Mouse (Mus musculus): ENCODE data around the gene Sdad1. TPM values are rescaled to one million over a fixed set of nuclear protein-coding genes. Genes with fewer than 3 reads are reported as not detected.
A peak's percentile ranks its signal among the peaks of the same experiment; 100 is the strongest.

The Sdad1 gene
- polyA plus RNA-seq, 1 experiment from 2014 or later: 42.0 TPM

DNA sequence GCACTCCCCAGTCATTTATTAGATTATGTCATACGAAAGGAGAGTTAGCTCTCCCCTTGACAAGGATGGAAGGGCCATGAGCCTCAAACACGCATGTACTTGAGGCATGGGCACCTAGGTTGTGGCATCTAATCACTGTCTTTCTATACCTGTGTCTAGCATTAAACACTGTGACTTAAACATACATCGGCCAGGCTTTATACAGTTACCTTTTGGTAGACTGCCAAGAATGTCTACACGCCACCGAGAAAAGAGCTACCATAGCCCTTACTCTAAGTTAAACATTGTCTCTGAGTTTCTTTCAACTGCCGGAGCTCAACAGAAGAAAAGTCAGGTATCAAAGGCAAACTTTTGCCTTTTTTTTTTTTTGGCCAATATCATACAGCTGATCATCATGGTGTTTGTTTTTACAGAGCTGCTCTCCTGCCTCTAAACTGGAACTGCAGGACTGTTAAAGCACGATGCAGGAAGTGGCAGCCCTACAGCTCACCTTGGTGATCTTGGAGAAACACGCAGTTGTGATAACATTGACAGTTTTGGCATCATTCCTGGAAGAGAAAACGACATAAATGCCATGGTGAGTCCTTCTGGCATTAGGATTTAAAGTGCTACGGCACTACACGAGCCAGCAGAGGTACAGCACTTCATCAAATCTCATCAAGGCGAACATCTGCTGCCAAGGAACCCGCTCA lies 8.0 kb downstream of the Sdad1 start:
- H3K4me3 ChIP-seq (replicated peaks): no peak overlapping the region
- WGBS: 93% methylated on average over 13 of the region's 13 CpGs
- no peak for ATAC-seq (ENCODE audit: low FRiP score)
- H3K9ac ChIP-seq: no peak overlapping the region
- H3K4me1 ChIP-seq: no peaks in the 10 kb centered on the region
- no peak overlapping the region for H3K4me2 ChIP-seq
- peaks cover 77% of the 10 kb centered on the region for H3K36me3 ChIP-seq (replicated peaks)
- no peaks in the 10 kb centered on the region for H3K27me3 ChIP-seq
- no peak overlapping the region for H3K27ac ChIP-seq
- no peaks in the 10 kb centered on the region for H3K9me3 ChIP-seq

DNA sequence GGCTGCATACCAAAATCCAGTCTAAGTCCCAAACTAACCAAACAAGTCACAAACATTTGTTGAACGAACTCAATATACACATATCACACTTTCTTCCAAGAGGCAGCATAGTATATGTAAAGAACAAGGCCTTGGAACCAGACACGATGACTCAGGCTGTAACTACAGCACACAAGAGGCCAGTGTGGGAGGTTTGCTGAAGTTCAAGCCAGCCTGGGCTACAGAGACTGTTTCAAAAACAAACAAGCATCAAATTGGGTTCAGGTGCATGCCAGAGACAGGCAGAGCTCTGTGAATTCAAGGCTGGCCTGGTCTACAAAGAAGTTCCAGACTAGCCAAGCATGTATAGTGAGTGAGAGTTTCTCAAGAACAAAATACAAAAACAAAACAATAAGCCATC lies 15.8 kb downstream of the Sdad1 start:
- WGBS: 88% methylated on average over 2 of the region's 2 CpGs
- Histone ChIP-seq H3K9me3 (no peaks in the 10 kb centered on the region), H3K27me3 (no peaks in the 10 kb centered on the region), H3K9ac (no peak overlapping the region), H3K4me3 (replicated peaks) (no peak overlapping the region), H3K27ac (no peak overlapping the region), H3K36me3 (replicated peaks) (peaks cover 92% of the 10 kb centered on the region), H3K4me1 (no peaks in the 10 kb centered on the region), H3K4me2 (no peak overlapping the region)
- ATAC-seq (ENCODE audit: low FRiP score): no peak

DNA sequence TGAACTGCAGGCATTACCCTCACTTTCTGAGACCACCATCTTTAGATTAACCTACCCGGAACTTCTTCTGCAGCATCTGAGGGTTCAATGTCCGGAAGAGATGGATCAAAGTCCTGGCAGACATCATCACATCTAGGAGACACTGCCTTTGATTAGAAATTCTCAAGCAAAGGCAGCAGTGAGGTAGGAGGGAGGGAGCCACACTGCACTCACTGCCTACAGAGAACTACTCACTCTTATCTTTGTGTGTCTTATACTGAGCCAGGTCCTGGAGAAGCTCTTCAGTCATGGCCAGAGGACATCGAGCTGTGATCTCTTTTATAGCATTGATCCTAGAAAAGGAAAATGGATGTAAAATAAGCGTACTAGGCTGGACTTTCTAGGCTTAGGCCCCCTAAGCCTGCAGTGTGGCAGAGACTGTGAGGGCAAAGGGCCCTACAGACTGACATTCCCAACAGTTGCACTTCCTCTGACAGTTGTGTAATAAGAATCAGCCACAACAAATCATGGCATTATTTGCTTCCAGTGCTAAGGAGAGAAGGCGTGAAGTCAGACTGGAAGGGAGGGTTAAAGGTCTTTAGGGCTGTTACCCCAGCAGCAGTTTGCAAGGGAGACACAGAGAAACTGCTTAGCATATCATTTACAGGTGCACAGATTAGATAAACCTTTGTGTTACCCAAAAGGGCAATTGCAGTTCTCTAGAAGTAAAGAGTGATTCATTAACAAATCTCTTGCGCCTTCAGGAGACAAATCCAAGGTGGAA lies 18.4 kb downstream of the Sdad1 start:
- no peak overlapping the region for H3K4me3 ChIP-seq (replicated peaks)
- H3K9me3 ChIP-seq: no peaks in the 10 kb centered on the region
- no peak overlapping the region for H3K27ac ChIP-seq
- no peaks in the 10 kb centered on the region for H3K27me3 ChIP-seq
- no peak for ATAC-seq (ENCODE audit: low FRiP score)
- H3K4me1 ChIP-seq: no peaks in the 10 kb centered on the region
- peaks cover 95% of the 10 kb centered on the region for H3K36me3 ChIP-seq (replicated peaks)
- no peak overlapping the region for H3K4me2 ChIP-seq
- WGBS: 90% methylated on average over 6 of the region's 6 CpGs
- no peak overlapping the region for H3K9ac ChIP-seq

DNA sequence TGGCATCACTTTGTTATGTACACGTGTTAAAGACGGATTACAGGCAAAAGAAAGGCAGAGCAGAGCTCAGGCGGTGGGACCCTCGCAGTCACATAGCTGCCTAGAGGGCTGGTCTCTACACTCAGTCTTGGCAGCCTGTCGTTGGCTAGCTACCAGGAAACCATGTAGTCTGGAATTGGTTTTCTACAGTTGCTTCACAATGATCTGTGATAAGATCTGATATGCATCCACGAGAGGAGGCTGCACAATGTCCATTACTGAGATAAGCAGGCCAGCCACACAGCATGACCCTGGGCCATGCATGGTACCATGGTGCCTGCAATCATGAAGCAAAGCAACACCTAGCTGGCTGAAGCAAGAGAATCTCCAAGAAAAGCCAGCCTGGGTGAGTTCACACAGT lies 22.4 kb downstream of the Sdad1 start:
- WGBS: 94% methylated on average over 6 of the region's 6 CpGs
- no peak for ATAC-seq (ENCODE audit: low FRiP score)

DNA sequence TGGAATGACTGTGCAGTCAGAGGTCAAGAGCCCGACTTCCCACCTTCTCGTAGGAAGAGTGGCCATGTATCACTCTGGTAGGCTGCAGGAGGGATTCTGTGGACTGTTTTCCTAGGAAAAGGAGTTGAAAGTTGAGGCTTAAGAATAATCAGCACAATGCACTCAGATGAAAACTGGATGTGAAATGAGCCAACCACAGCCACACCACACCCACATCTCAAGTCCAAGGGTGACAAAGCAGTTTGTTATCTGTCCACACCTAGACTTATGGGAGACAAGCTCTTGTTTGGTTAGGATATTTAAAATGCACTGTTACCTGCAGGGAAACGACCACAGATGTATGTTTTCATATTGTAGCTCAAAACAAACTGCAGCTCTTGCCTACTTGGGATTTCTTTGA lies 27.2 kb downstream of the Sdad1 start:
- H3K9ac ChIP-seq: no peak overlapping the region
- H3K4me1 ChIP-seq: peaks cover 7% of the 10 kb centered on the region
- ATAC-seq (ENCODE audit: low FRiP score): no peak
- H3K36me3 ChIP-seq (replicated peaks): peaks cover 30% of the 10 kb centered on the region
- no peak overlapping the region for H3K4me3 ChIP-seq (replicated peaks)
- H3K27me3 ChIP-seq: no peaks in the 10 kb centered on the region
- 81% methylated on average over 3 of the region's 3 CpGs for WGBS
- no peak overlapping the region for H3K4me2 ChIP-seq
- no peak overlapping the region for H3K27ac ChIP-seq
- no peaks in the 10 kb centered on the region for H3K9me3 ChIP-seq

More for the DNA sequence above, 22.4 kb downstream of the Sdad1 start:
- Histone ChIP-seq H3K9ac (no peak overlapping the region), H3K4me1 (no peaks in the 10 kb centered on the region), H3K4me2 (no peak overlapping the region), H3K4me3 (replicated peaks) (no peak overlapping the region), H3K27me3 (no peaks in the 10 kb centered on the region), H3K9me3 (no peaks in the 10 kb centered on the region), H3K27ac (no peak overlapping the region), H3K36me3 (replicated peaks) (peaks cover 75% of the 10 kb centered on the region)

DNA sequence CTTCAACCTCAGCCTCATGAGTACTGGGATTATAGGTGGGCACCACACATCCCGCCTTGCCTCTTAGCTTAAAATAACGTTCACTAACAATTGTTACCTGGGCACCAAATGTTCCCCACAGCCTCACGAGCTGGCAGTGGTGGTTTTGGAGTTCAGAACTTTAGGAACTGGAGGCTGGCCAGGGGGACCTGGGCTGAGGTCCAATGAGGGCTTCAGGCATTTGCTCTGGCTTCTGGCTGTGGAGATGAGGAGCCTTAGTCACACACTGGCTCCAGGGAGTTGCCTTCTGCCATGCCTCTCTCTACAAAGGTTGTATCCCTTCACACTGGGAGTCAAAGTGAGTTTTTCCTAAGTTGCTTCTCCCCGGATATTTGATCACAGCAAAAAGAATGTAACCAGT lies 27.7 kb downstream of the Sdad1 start:
- WGBS: 78% methylated on average over 4 of the region's 4 CpGs
- no peak overlapping the region for H3K4me2 ChIP-seq
- H3K27ac ChIP-seq: no peak overlapping the region
- peaks cover 8% of the 10 kb centered on the region for H3K4me1 ChIP-seq
- ATAC-seq (ENCODE audit: low FRiP score): no peak
- no peak overlapping the region for H3K4me3 ChIP-seq (replicated peaks)
- no peaks in the 10 kb centered on the region for H3K27me3 ChIP-seq
- H3K9ac ChIP-seq: no peak overlapping the region
- H3K36me3 ChIP-seq (replicated peaks): peaks cover 25% of the 10 kb centered on the region
- no peaks in the 10 kb centered on the region for H3K9me3 ChIP-seq

DNA sequence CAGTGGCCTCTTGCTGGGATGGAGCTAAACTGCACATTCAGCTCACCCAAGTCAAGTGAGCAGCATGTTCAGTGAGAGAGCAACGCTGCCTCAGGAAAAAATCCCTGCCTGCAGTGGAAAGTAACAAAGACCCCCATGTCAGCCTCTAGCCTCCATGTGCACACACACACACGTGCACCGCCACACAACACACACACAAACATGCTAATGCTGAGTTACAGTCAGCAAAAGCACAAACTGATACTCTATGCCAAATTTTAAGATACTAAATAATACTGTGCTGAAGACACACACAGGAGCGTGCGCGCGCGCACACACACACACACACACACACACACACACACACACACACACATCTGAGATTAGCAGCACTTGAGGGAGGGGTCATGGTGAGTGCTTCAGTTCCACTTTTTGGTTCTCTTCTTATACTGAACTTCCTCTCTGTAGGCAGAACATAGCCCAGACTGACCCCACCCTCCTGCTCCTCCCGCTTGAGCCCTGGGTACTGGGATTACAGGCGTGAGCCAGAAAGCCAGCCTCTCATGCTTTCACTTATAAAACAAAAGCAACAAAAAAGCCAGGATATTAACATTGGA lies 31.2 kb downstream of the Sdad1 start:
- no peak overlapping the region for H3K27ac ChIP-seq
- no peak for ATAC-seq (ENCODE audit: low FRiP score)

DNA sequence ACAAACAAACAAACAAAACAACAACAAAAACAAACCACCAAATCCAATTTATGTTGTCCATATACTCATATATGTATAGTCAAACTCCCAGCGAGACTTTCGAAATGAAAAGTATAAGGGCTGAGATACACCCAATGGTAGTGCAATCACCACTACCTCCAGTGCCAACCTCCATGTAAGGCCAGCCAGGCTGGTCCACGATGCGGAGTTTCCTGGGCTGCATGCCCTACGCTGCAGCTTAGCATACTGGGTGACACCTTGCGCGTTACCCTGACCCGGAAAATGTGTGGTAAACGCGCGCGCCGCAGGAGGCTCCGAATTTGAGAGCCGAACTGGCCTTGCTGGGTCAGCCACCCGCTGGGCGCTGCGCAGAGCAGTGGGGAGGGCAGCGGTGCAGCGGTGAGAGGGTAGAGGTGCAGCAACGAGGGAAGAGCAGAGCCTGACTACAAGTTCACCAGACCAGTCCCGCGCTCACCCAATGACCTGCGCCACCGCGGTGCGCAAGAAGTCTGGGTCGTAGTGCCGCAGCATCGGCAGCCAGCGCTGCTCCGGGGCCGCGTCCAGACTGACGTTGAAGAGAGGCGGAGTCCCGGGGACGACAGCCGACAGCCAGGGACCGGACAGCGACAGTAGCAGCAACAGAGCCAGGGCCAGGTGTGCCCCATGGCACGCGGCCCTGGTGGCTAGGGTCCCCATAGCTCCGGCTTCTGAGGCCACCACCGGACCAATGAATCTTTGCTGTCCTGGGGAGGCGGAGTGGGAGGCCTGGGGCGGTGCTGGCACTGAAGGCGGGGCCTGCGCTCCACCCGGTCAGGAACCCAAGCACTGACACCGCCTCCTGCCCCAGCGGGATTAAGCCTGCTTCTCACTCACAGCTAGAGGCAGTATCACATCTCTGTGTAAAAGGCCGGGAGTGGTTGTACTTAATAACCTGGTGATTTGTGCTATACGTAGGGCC lies 32.6 kb downstream of the Sdad1 start, which contains the start of gene Naaa:
TSS of gene Naaa (minus strand) at position 734 of the 958 bp plus-strand sequence.
- Histone ChIP-seq H3K9ac (peak within 1 kb of the TSS; percentile 68), H3K4me2 (peak within 1 kb of the TSS; percentile 93), H3K27me3 (no peaks in the 10 kb centered on the region), H3K27ac (no peak within 1 kb of the TSS), H3K9me3 (no peaks in the 10 kb centered on the region), H3K4me3 (replicated peaks) (peak within 1 kb of the TSS; percentile 72), H3K36me3 (replicated peaks) (no peaks in the 10 kb centered on the region), H3K4me1 (peaks cover 10% of the 10 kb centered on the region)
- peak; percentile 90 for ATAC-seq (ENCODE audit: low FRiP score)
- 3% methylated on average over 54 of the region's 54 CpGs for WGBS

More for the DNA sequence above, 31.2 kb downstream of the Sdad1 start:
- Histone ChIP-seq H3K9me3 (no peaks in the 10 kb centered on the region), H3K9ac (no peak overlapping the region), H3K4me3 (replicated peaks) (no peak overlapping the region), H3K4me2 (0 out of 2 replicates have a peak overlapping the region, but pooled peaks have one; percentile 93), H3K27me3 (no peaks in the 10 kb centered on the region), H3K4me1 (peaks cover 10% of the 10 kb centered on the region), H3K36me3 (replicated peaks) (no peaks in the 10 kb centered on the region)
- 85% methylated on average over 10 of the region's 10 CpGs for WGBS

DNA sequence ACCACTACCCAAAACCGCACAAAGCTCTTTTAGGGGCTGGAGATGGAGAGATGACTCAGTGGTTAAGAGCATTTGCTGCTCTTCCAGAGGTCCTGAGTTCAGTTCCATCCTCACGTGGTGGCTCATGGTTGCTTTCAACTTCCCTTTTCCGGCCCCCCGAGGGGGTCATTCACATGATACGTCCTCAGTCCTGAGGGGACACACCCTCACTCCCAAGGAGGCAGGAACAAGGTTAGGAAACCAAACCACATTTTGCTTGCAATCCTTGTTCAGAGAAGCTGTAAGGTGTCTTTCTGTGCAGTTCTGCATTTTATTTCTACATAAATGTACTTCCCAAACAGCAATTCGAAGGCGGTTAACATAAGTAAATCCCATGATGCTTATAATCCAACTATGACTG lies 39.8 kb downstream of the Sdad1 start:
- no peak overlapping the region for H3K9ac ChIP-seq
- H3K9me3 ChIP-seq: no peaks in the 10 kb centered on the region
- H3K27ac ChIP-seq: no peak overlapping the region
- H3K36me3 ChIP-seq (replicated peaks): no peaks in the 10 kb centered on the region
- no peak for ATAC-seq (ENCODE audit: low FRiP score)
- 89% methylated on average over 7 of the region's 7 CpGs for WGBS
- no peaks in the 10 kb centered on the region; the same call in 1 of the 2 replicates for H3K4me1 ChIP-seq
- no peak overlapping the region for H3K4me2 ChIP-seq
- no peaks in the 10 kb centered on the region for H3K27me3 ChIP-seq
- no peak overlapping the region for H3K4me3 ChIP-seq (replicated peaks)

DNA sequence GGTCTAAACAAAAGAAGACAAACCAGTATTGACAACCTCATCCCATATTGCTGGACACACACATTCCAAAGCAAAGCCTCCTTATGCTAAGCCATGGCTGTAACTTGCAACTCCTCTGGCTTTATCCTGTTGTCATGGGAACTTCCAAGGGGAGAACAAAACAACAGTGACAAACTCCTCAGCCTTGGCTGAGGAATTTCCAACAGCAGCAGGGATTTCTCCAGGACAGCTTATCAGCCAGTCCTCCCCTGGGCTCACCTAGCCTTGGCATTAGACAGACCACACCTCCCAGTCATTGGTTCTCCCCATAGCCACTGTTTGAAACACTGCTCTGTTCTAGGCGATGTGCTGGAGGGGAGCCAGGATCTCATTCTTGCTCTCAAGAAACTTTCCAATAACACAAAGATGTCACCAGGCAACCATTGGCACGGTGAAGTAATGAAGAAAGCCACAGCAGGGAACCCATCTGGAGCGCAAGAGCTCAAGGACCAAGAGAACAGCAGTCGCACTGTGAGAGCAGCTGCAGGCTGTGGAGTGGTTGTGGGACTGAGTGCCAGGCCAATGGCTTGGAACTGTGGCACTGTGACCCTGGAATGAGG lies 46.4 kb downstream of the Sdad1 start:
- peak; percentile 81 for ATAC-seq (ENCODE audit: low FRiP score)
- WGBS: 7% methylated on average over 4 of the region's 4 CpGs
- 0 out of 2 replicates have a peak overlapping the region, but pooled peaks have one; percentile 56 for H3K27ac ChIP-seq

DNA sequence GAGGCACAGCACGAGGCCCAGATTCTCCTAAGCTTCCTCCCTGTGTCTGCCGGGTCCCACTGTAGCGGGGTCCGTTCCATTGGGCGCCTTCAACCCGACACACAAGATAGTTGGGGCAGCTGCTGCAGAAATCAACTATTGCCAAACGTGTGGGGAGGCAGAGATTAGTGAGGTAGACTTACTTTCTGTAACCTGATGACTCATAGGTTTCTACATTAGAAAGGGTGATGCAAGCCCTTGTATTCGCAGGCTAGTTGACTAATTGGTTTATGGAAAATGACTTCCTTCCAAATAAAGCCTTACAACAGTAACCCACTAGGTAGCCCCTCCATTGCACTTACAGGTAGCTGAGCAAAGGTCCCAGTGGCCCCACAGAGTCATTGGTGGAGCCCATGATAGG lies 47.6 kb downstream of the Sdad1 start:
- H3K4me2 ChIP-seq: no peak overlapping the region
- H3K27me3 ChIP-seq: no peaks in the 10 kb centered on the region
- WGBS: 89% methylated on average over 8 of the region's 8 CpGs
- no peaks in the 10 kb centered on the region for H3K9me3 ChIP-seq
- no peak overlapping the region for H3K4me3 ChIP-seq (replicated peaks)
- ATAC-seq (ENCODE audit: low FRiP score): no peak
- H3K4me1 ChIP-seq: peaks cover 11% of the 10 kb centered on the region
- H3K27ac ChIP-seq: no peak overlapping the region
- no peaks in the 10 kb centered on the region for H3K36me3 ChIP-seq (replicated peaks)
- H3K9ac ChIP-seq: no peak overlapping the region

More for the DNA sequence above, 46.4 kb downstream of the Sdad1 start:
- Histone ChIP-seq H3K4me2 (no peak overlapping the region), H3K27me3 (no peaks in the 10 kb centered on the region), H3K4me3 (replicated peaks) (no peak overlapping the region), H3K36me3 (replicated peaks) (no peaks in the 10 kb centered on the region), H3K4me1 (peaks cover 11% of the 10 kb centered on the region), H3K9me3 (no peaks in the 10 kb centered on the region), H3K9ac (no peak overlapping the region)
